Mouse (Mus musculus) gastrocnemius, adult 18-20 months (tissue): ENCODE measurements around the gene Col4a3. TPM values are rescaled to one million over a fixed set of nuclear protein-coding genes. Genes with fewer than 3 reads are reported as not detected.
A peak's percentile ranks its signal among the peaks of the same experiment; 100 is the strongest.

Source experiments
- DNase-seq: peaks from one replicate; pipeline ENCODE4 v3.0.0; 2021; ENCODE audit warnings: low spot score
- total RNA-seq, 2 experiments: library from RNA; stranded (reverse); gene quantifications; 2 replicates each; pipeline ENCODE4 v1.2.3; 2021

The Col4a3 gene
- total RNA-seq, 2 experiments from 2014 or later = 0.50 to 0.59 TPM

DNA sequence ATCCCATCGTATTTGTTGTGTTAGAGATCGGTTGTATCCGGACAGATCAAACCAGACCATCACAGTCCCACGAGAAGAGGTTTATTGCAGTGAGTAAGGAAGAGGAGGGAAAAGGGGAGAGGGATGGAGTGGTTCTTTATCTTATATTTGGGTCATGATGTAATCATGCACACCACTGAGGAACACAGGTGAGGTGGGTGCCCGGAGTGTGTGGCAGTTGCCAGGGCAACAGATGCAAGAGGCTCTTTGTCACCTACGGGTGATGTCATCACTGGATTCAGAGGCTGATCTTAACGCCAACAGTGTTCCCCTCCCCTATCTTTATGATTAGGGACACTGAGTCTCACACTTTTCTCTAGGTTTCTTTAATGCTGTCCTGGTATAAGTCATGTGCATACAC, 18.6 kb downstream of the Col4a3 start:
- no peak for DNase-seq

DNA sequence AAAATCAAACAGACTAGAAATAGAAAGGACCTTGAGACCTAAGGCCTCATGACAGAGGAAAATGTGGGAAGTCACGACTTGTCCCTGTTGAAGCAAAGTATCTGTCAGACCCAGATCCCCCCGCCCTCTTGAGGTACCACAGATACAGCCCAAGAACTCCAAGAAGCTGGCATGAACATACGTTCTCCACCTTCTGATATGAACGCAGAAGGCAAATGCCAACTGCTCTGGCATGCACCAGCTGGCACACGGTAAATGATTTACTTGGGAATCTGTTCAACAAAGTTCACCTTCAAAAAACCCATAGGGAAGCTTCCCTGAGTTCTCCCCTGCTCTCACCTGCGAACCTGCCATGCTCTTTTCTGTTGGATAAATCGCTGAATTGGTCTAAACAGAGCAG, 19.1 kb downstream of the Col4a3 start:
- DNase-seq = no peak

DNA sequence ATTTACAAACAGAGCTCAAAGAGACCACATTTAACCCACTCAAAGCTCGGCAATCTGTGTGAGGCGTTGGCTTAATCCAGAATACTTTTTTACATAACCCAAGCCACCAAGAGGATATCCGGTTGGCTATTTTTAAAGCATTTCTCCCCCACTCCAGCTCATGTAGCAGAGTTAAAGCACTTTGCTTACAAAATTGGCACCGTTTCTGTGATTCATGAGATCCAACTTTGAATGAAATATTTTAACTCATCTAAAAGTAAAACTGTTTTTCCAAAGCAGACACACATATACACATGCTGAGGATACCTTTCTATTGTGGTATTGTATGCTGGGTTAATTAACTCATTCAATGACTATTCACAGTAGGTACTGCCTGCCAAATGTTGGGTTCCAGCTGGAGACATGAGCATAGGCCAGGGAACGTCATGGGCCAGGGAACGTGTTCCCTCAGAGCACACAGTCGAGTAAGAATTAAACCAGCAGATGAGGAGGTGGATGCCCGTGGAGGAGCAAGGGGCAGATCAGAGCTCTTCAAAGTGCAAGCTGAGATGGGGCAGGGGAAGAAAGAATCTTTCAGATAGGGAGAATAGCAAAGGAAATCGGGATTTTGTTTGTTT, 22.0 kb downstream of the Col4a3 start:
- DNase-seq = peak; percentile 29

DNA sequence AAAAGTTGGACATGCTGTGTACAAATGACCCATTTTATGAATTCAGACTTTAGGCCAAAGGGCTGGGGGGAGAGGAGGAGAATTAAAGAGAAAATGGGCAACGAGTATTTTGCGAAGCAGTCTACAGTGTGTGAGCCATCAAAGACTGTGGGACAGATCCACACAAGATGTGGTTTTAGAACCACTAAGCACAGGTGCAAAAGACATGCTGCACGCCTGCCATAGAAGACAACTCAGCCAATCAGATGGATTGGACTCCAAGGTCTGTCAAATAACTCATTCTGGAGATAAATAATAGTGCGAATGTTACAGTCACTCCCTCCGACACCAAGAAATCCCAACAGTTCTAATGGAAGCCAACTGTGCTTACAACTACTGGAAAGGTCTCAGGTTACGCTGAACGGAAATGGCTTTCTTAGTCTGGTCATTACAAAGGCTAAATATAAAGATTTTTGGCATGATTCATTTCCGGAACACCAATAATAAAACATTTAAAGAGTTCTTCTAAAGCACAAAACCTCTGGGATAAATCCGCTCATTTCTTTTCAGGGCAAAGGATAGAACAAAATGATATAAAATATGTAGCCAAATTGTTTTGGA, 25.4 kb downstream of the Col4a3 start:
- DNase-seq = no peak

DNA sequence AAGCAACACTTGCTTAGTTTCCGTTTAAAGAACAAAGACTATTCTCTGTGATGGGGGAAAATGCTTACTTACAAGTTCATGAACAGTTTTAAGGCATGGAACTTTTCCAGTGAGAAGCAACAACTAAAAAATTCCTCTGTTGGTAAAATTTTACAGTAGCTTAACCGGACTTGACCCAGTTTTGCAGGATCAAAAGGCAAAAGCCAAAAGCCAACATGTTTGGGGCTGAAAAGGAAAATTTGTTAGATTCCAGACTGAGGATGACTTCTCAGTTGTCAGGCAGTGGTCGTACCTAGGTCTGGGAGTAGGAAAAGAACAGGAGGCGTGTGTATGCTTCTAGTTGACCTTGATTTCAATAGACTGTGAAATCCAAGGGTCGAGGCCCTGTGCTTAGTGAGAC, 31.3 kb downstream of the Col4a3 start:
- DNase-seq = no peak

DNA sequence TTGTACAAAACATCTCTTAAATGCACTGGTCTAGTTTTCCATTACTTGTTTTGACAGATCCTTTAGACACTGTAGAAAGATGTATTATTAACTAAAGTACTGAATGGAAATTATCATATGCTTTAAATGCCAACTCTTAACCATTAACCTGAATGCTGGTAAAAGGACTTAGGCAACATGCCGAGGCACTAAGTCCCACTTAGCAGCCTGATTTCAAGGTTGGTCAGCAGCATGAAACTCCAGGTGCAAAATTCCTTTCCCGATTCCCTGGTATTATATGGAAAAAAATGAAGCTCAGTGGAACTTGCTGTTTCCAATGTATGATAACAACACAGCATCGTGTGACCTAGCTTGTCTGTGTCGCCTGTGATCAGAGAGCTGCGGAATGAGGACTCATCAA, 31.9 kb downstream of the Col4a3 start:
- DNase-seq = no peak

DNA sequence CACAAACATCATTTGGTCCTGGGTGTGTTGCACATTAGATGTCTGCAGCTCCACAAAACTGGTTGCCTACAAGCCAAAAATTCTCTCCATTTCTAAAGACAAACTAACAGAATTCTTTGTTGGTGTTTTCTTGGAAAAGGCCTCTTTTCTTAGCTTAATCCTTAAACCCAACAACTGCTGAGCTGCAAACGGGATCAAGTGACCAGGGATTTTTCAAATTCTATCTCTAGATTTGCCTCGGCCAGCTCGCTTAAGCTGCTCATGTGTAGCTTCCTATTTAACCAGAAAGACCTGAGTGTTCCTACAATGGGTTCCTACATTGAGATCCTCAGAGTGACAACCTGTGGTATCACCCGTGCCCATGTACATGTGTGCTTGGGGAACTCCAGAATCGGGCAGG, 33.3 kb downstream of the Col4a3 start:
- DNase-seq = no peak

DNA sequence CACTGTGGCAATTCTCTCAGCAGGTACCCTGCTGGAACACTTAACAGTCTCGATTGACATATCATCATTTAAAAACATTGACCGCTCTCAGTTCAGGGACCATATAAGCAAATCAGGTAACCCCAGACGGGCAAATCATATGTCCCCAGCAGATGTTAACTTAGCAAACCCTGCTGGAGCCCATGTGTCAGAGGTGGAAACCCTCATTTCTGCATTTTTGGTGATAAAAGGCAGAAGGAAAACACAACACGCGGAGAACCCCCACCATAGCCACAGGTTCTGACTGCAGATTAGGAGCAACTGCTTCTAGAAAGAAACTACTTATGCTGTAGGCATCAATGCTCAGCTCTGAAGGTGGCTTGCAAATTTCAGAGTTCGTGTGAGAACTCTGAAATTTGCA, 38.2 kb downstream of the Col4a3 start:
- no peak for DNase-seq

DNA sequence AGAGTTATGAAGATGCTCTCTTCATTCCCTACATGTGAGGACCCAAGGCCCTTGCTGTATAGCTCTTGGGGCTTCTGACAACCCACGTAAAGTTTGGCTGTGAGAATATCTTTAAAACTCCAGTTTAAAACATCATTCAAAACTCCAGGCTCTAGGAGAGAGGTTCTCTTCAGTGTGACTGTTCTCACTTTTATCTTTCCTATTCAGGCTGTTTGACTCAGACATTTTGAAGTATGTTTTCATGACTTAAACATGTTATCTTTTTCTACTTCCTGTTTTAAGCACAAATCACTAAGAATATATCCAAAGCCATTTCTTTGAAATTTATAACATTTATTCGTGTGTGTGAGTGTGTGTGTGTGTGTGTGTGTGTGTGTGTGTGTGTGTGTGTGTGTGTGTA, 38.8 kb downstream of the Col4a3 start:
- DNase-seq = no peak

DNA sequence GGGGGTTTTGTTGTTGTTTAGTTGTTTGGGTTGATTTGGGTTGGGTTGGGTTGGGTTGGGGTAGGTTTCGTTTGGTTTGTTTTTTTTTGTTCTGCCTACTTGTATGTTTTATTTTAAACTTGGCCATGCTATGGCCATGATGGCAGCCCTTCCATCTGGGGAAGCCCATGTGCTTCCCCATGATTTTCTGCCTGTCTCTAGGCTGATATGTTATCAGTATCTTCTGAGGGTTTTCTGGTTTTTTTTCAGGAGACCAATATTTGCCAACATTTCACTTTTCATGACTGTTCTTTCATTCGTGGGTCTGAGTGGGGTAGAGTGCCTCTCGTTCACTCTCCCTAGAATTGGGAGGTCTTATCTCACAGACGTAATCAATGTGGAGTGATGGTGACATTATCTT, 40.9 kb downstream of the Col4a3 start:
- no peak for DNase-seq

DNA sequence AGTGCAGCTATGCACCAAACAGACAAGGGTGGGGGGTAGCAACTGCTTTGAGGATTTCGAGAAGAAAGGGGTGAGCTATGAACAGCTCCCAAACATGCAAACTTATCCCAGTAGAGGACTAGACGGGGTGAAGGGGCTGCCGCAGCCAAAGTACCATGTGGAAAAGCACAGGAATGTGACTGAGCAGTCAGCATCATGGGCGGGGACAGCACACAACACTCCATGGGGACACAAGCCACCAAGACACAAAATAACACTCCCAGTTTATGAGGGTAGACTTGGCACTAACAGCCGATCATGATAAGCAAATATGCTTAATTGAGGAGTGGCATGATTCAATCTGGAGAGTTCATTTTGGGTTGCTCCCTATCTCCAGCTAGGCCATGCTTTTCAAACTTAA, 42.8 kb downstream of the Col4a3 start:
- no peak for DNase-seq

DNA sequence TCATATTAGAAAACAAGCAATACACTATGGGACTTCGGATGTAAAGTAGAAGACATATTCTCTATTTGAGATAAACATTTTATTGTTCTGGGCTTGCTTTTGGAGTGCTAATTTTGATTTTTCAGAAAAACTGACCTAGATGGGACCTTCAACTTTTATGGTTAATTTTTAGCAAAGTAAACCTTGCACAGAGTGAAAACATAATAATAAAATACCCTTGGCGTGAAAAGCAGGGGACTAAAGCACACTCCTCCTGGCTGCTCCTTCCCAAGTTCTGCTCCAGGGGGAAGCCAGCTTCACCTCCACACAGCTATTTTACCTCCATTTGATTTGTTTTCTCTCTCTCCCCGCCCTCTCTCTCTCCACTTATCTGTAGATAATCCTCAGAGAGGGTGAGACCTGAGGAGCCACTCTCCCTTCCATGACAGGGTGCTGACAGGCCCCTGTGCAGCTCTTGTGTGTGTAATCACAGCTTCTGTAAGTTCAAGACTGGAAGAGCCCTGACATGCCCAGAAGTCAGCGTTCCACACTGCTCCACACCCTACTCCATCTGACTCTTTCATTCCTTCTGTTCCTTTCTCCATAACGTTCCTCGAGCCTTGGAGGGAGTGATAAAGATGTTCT, 44.6 kb downstream of the Col4a3 start:
- DNase-seq = no peak

DNA sequence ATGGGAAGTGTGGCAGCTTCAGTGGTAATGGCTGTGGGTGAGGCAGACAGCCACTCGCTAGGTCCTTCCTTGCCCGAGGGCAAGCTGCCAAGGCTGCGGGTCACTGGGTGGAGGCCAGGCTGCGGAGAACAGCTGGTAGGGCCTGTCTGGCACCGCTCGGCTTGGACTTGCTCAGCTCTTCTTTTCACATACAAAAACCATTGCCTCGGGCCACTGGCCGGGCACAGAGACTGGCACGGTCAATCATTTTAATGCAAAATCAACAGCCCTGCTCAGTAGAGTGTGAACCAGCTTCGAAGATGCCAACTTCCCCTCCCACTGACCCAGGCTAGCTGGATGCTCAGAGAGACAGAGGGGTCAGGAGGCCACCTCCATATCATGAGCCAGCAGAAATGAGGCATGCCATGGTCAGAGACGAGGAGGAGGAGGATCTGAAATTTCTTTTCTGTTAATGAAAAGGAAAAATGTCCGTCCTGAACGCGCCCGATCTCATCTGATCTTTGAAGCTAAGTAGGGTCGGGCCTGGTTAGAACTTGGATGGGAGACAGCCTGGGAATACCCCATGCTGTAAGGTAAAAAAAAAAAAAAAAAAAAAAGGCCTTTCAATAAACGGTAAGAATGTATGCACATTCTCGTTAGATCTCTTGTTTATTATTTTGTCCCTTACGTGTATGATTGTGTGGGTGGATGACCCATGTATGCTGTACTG, 48.0 kb downstream of the Col4a3 start:
- DNase-seq = peak; percentile 52

DNA sequence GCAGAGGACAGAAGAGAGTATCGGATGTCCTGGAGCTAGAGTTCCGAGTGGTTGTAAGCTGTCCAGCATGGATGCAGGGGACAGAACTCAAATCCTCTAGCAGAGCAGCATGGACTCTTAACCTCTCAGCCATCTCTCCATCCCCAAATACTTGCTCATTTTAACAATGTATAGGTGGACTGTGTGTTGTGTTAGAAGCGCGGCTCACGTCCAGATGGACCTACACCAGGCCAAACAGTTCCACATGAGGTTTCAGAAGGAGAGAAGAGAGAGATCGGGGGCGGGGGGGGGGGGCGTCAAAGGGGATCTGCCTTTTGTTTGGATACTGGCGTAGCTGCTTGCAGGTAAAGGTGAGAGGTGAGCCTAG, 48.5 kb downstream of the Col4a3 start:
- DNase-seq = no peak

DNA sequence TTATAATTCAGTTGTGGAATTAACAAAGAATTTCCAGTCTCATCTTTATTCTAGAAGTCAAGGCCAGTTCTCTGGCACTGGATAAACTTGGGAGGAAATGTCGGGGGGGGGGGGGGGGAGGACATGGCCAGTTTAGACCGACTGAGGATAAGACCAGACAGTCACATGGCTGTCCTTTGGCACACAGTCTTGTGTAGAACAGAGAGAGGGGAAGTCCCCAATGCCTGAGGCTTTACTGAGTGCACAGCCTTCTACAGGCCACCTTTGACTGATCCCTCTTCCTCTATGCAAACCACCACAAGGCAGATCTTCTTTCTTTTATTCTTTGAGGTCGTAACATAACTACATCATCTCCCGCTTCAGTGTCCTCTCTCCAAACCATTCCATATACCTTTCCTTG, 49.6 kb downstream of the Col4a3 start:
- peak; percentile 9 for DNase-seq

DNA sequence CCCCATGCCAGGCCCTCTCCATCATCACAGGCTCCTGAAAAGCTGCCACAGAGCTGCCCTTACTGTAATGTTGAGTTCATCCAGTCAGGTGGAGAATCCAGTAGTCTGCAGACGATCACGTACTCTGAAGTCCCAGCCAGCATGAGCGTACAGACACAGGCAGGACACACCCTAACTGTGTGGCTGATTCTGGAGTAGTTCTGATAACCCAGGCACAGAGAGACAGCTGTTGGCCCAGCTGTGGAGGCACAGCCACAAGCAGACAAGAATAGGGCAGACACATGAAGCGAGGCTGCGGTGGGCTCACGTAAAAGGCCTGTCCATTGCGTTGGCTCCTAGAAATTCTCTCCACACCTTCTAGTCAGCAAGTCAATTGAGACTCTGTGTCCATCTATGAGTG, 50.7 kb downstream of the Col4a3 start:
- no peak for DNase-seq

DNA sequence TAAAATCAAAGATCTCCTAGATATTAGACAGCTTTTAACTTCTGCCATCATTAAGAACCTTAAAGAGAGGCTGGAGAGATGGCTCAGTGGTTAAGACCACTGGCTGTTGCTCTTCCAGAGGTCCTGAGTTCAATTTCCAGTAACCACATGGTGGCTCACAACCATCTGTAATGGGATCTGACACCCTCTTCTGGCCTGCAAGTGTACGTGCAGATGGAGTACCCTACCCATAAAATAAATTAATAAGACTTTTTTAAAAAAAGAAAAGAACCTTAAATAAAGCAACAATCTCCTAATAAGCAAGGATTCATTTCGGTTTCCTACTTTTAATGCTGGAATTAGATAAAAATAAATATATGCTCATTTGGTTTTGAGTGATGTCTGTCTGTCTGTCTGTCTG, 51.7 kb downstream of the Col4a3 start:
- no peak for DNase-seq

DNA sequence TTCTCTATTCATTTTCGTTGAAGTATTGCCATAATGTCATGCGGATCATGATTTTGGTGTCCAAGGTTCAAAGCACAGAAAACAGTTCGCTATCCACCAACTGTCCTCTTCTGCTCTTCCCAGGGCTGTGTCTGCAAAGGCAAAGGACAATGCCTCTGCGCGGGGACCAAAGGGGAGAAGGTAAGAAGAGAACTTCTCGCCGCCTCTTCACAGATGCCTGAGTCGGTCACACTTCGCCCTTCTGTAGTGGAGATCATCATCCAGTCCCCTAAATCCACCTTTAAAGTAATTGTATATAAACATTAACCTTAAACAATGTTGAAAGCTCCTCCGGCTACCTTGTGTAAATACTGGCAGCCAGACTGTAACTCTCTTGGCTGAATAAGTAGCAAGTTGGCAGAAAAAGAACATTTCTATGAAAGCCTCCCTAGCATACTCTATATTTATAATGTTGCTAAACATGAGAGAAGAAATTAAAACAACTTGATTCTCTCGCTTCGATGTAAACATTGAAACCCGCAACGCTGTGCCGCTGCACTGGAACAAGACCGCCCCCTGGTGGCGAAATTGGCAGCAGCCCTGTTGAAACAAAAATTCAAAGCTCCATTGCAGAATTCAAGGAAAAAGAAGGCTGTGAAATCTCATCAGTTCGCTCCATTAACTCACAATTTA, 54.7 kb downstream of the Col4a3 start:
- peak; percentile 59 for DNase-seq

DNA sequence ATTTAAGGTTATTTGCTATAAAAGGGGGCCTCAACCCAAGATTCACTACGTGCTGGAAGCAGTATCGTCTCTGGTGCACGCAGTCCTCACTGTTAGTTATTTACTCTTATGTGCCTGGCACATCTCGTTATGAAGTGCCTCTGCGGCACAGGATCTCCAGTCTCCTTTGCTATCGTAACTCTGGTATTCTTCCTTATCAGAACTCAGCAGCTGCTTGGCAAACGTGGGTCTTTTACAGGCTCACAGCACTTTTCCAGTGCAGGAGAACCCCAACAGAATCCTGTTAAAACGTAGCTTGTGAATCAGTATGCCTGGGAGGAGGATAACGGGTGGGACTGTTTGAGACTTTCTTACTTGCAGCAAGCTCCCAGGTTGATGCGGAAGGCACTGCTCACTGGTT, 61.3 kb downstream of the Col4a3 start:
- no peak for DNase-seq

DNA sequence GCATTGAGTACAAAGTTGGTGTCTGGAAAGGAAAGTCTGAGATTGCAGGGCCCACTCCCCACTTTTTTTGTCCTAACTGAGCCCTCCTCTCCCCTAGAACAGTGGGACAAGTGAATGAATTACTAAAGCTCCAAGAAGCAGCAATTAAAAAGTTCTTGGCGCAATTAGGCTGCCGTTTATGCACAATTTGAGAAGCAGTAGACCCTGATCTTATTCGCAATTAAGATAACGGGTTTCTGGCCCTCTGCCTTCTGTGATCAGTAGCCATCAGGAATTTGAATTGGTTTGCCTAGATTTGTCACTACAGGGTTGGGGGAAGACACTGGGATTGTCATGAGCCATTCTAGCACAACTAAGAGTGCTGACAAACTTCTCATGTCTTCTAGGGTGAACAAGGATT, 64.1 kb downstream of the Col4a3 start:
- no peak for DNase-seq

DNA sequence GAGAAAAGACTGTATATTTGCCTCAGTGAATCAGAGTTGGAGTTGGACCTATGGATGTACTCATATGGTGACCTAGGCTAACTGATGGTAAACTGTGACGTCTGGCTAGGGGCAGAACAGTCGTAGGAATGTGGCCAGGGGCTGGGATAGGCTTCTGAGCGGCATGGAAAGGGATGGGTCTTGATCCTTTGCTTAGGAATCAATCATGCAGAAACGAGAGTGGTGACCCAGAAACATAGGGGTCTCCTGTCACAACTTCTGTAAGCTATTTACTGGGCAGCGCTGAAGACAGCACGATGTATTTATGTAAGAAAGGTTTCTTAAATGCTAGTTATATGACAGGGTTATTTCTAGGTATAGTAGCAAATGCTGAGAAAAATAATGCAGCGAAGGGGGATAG, 67.3 kb downstream of the Col4a3 start:
- DNase-seq = no peak

DNA sequence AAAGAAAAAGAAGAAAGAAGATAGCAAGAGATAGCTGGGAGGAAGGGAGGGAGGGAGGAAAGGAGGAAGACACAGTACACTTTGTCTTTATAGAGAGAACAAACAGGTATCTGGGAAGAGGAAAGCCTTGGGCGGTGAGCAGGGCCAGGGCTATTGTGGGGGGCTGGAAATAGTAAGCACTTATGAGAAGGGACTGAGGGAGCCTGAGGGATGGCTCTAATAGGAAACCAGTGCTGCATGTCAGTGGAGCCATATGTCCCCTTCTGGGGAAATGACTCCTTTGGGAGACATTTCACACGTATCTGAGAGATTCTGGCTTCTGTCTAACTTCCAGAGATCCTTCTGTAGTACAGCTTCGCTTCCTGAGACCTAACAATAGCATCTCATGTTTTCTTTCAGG, 69.7 kb downstream of the Col4a3 start:
- DNase-seq = no peak
